Mouse (Mus musculus) thymus, postnatal 10 days (tissue): ENCODE measurements at regions not wholly inside any gene's neighbourhood (a gene's known extent, or its start where the extent isn't known, plus 50 kb on each side); places are given as distances from the start of the nearest gene placed in this dataset.

Experiments used
- DNase-seq, 2 experiments: peaks; one replicate each; pipeline ENCODE4 v3.0.0; 2021; ENCODE audit warnings: low spot score in 2 of 2

- no peak for DNase-seq
Observed at GRCm38 (mm10) chr13:112220184-112220583, 68.1 kb upstream of the Ankrd55 start.

DNA sequence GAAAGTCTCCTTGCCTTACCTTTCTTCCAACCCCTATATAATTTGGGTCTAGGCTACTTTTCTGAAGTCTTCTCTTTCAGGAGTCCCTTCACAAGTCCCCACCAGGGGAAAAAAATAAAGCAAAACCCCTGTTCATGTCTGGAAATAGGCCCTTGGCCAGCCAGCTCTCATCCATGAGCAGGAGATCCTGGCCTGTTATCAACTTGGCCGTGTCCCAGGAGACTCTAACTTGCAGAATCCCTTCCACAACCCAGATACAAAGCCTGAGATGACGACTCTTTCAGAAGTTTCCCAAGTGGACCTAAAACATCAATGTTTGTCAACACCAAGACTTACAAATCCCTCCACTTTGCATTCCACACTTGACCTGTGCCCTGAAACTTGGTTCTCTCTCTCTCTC, 64.6 kb upstream of the Ankrd55 start:
- DNase-seq, result no peak

DNA sequence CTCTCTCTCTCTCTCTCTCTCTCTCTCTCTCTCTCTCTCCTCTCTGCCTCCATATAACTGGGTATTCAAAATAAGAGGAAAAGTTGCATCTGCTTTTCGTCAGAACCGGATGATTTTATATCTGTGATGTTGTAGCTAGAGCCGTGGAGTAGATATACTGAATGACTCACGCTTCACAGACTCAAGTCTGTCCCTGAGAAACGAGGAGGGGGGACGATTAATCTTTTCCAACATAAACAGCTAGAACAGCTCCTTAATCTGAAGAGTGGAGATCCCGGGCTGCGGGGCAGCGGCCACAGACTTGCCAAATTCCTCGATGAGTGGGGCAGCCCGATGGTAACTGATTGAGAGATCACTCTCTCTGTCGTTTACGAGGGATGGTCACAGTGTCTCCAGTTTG, 60.5 kb upstream of the Ankrd55 start:
- DNase-seq, result no peak

DNA sequence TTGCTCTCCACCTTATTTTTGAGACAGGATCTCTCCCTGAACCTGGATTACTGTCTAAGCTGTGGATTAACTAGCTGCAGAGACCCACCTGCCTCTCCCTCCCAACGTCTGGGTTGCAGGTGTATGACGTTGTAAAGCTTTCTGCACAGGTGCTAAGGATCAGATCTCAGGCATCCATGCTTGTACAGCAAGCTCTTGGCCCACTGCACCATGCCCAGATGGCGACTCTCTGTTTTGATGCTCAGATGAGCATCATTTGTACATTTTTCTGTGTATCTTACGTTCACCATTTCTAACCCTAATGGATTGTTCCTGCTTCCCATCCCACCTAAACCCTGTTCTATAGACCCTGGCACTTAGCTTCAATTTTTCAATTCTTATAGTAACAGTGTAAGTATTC, 59.4 kb upstream of the Ankrd55 start:
- no peak for DNase-seq

- DNase-seq, result no peak
Observed at GRCm38 (mm10) chr13:112230176-112230575, 58.1 kb upstream of the Ankrd55 start.

DNA sequence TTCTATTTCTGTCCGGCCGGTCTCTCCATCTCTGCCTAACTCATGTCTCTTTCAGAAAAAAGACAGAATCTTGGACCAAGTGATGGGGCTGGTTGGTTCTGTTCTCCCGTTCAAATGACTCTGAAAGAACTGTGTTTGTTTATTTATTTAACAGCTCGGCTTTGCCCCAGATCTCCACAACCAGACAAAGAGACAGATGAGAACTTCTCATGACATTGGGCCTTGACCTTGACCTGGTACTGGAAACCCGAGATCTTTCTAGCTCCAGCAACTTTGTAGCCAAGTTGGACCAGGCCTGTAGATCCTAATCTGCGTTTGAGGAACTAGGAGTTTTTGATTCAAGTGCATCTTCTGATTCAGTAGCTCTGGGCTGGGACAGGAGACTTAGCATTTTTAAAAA, 53.6 kb upstream of the Ankrd55 start:
- no peak for DNase-seq

- DNase-seq, result no peak
Observed at GRCm38 (mm10) chr13:112236956-112237355, 51.3 kb upstream of the Ankrd55 start.

- no peak for DNase-seq
Observed at GRCm38 (mm10) chr13:112237377-112237776, 50.9 kb upstream of the Ankrd55 start.

DNA sequence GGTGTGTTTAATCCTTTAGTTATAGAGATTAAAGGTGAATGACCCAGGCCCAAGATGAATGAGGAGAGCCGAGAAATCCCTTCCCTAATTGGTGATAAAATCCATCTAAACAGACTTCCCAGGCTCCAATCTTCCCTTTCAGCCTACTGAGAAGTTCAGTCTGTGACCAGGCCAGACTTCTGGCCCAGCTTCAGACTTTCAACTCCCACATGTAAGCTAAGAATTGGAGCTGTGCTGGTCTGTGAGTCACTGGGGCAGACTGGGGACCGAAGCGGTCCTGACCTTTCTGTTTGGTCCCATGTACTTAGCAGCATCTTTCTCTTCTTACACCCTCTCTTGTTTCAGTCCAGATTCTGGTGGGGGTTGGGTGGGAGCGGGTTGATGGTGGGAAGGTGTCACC, 50.3 kb upstream of the Ankrd55 start:
- no peak for DNase-seq
